Mouse (Mus musculus) brain, embryonic 18.5 days (tissue): ENCODE results near the gene Chtop.

Experiments
- DNase-seq: peaks from one replicate; pipeline ENCODE4 v3.0.0-alpha.2; 2012; ENCODE audit warnings: low read depth, low spot score

Chtop gene

DNA sequence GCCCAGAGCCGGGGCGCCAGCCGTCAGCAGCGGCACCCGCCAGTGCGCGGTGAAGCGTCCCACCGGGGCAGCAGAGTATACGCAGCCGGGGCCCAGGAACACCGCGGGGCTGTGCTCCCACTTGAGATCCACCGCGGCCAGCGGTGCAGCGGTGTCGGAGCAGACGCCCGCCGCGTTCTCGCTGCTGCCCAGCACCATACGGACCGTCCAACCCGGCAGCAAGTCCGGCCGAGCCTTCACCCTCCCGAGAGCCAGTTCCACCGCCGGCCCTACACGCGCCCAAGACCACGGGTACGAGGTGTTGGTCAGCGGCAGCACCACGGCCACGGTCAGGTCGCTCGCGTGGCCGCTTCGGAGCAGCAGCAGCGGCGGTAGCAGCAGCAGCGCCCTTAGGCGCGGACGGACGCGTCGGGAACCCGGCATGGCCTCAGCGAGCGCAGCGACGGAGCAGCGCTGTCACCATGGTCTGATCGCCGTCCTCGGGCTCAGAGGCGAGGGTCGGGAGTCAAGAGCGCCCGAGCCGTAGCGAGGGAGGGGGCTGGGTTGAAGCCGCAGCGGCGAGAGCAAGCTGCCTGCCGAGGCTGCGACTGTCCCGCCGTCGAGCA lies 44.1 kb downstream of the Chtop start:
- no peak for DNase-seq

DNA sequence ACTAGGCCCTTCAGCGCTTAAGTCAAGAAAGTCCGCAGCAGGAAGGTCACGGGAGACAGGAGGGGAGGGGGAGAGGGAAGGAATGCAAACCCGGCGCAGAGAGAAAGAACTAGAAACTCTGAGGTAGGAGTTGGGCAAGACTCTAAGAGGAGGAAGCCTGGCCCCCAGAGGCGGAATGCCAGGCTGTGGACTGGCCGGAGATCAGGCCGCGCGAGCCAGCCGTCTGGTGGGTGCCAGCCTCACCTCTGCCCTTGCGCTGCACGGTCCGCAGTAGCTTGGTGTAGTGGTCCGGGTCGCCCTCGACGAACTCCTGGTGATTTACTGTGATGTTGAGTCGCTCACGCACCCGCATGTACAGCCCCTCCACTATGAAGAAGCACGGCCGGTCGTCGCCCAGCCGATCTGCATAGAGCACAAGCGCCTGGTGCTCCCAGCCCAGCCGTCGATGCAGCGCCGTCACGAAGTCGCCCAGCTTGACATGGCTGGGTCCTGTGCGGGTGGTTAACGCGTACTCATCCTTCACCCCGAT lies 44.7 kb downstream of the Chtop start:
- DNase-seq: no peak

DNA sequence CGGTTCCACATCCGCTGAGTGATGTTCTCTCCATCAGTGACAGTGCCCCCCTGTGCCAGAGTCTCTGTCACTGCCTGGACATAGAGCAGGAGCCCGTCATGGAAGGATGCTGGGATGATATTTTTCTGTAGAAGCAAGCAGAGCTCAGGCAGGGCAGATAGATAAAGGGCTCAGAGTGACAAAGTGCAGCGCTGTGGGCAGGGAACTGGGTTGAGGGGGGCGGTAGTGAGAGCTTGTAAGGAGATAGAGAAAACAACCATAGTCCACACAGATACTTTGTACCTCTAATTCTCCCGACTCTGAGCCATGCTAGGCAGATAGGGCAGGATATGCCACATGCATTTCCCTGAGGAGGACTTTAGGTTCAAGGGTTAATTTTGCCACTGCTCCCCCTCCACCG lies 46.7 kb downstream of the Chtop start:
- DNase-seq: no peak

DNA sequence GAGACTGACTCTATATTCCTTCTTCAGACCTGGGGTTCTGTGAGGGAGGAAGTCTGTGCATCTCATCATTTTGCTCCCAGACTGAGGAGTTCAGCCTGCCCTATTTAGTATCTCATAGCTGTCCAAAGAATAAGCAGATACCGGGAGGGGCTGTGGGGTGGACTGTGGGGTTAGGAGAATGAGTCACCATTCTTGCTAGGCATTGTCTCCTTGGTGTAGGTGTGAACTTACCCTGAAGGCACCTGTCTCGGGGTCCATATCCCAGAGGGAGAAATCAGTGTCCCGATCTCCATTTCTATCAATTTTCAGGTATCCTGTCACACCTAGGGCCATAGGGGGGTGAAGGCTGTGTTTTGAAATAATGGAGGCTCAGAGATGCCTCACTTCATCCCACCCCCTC lies 47.4 kb downstream of the Chtop start:
- DNase-seq: no peak

DNA sequence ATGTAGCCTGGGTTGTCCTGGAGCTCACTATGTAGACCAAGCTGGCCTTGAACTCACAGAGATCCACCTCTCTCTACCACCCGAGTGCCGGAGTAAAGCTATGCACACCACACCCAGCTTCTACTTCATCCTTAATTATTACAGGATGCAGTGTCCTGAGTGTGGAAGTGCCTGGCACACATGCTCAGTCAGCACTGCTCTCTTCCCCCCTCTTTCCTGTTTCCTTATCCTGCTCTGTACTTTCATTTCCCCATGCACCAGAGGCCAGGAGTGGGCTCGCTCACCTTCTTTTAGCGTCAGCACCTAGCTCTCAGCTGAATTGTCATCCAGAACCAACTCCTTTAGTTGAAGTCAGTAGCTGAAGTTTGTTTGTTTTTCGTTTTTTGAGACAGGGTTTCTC lies 49.0 kb downstream of the Chtop start:
- DNase-seq: no peak

DNA sequence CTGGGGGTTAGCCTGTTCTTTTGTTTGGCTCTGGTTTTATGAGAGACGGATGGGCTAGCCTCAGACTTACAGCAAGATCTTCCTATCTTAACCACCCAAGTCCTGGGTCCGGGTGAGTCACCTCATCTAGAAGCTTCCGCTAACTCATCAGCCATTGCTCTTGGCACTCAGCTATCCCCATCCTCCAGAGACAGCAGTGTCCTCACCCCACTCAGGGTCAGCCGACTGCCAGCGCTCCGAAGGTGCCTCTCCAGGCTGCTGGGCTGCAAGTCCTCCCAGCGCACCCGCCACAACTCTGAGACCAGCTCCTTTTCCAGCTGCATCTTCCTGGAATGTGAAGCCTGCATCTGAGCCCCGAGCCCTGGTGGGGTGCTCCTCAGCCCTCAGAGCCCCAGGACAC lies 49.6 kb downstream of the Chtop start:
- DNase-seq: no peak

DNA sequence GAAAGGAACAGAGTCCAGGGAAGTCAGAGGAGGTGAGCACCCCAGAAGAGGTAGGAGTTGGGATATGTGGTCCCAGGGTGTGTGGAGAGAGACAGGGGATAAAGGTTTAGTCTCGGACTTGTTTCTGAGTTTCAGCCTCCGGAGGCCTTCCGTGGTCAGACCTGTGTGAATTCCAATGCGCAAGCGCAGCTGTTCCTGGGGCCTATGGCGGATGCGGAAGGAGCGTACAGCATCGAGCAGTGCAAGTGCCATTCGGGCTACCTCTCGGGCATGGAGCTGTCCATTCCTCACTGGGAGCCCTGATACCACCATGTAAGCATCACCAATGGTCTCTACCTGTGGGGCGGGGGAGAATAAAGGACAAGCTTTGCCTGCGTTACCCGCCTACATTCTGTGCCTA lies 54.4 kb downstream of the Chtop start:
- DNase-seq: no peak

DNA sequence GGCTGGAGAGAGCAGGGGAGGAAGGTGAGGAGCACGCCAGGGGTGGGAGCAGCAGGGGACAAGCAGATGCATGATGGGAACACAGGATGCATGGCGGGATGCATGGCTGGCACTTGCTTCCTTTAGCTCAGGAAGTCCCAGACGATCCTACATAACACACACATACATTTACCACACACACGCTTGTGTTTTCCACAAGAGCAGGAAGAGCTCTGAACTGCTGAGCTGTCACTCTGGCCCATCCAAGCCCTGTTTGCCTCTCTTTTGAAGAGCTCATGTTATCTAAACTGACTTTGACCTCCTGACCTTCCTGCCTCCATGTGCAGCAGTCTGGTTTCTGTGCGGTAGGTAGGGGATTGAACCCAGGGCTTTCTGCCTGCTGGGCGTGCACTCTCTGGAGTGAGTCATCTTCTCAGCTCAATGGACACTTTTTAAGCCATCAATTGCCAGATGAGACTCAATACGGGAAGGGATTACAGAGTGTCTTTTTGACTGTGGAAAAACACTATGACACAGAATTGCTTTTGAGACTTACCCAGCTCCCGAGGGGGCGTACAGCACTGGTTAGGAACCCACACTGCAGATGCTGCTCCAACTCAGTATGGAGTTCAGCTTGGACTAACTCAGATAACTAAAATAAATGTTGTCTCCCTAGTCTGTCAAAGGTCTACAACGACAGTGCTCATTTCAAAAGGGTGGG lies 57.8 kb downstream of the Chtop start:
- no peak for DNase-seq

DNA sequence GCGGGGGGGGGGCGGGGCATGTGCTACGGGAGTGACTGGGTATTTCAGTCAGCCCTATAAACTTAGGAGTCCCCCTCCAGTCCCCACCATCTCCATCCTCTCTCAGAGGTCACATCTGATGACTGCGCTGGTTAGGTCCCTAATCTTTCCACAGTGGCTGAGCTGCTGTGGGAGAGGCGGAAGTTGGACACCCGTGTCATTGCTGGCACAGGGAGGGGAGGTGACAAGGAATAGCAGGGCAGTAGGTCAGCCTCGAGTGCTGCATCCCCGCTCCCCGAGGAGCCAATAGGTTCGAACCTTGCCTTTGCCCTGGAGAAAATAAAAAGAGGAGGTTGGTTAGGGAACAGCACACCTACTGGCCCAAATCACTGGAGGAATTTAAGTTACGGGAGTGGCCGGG lies 58.4 kb downstream of the Chtop start:
- no peak for DNase-seq
